Mouse (Mus musculus) liver, postnatal 0 days (tissue): ENCODE measurements at regions not wholly inside any gene's neighbourhood (a gene's known extent, or its start where the extent isn't known, plus 50 kb on each side); places are given as distances from the start of the nearest gene placed in this dataset.

Experiments used
- ATAC-seq: fragments of 200-750 bp; cut with Nextera tagmentation; 2 replicates; pipeline ENCODE4 v1.8.0; 2017; ENCODE audit warnings: mild to moderate bottlenecking, moderate library complexity
- DNase-seq: peaks from one replicate; pipeline ENCODE4 v3.0.0-alpha.2; 2016
- H3K27ac ChIP-seq: fragments of 300-500 bp; sonication (generic); 2 replicates; pipeline ENCODE4 v1.5.1; 2014; ENCODE audit warnings: antibody characterized with exemption, moderate library complexity, mild to moderate bottlenecking, low read depth
- H3K27me3 ChIP-seq: fragments of 300-500 bp; sonication (generic); 2 replicates; pipeline ENCODE4 v1.6.1; 2014; ENCODE audit warnings: low read length, control low read depth, mixed read lengths; ENCODE audit not compliant: insufficient read depth
- H3K36me3 ChIP-seq: fragments of 300-500 bp; sonication (generic); replicated peaks from 2 replicates; pipeline ENCODE4 v1.6.1; 2014; ENCODE audit warnings: mild to moderate bottlenecking, control low read depth, low read length, moderate library complexity, mixed read lengths; ENCODE audit not compliant: insufficient read depth
- H3K4me1 ChIP-seq: fragments of 300-500 bp; sonication (generic); 2 replicates; pipeline ENCODE4 v1.6.1; 2014; ENCODE audit warnings: antibody characterized with exemption, mild to moderate bottlenecking, control low read depth; ENCODE audit not compliant: insufficient read depth
- H3K4me2 ChIP-seq: fragments of 300-500 bp; sonication (generic); 2 replicates; pipeline ENCODE4 v1.6.1; 2014; ENCODE audit warnings: low read depth, mild to moderate bottlenecking, low read length, moderate library complexity, mixed read lengths
- H3K4me3 ChIP-seq: fragments of 300-500 bp; sonication (generic); 2 replicates; pipeline ENCODE4 v1.5.1; 2014; ENCODE audit warnings: low read depth, low read length
- H3K9ac ChIP-seq: fragments of 300-500 bp; sonication (generic); replicated peaks from 2 replicates; pipeline ENCODE4 v1.6.1; 2014; ENCODE audit warnings: mild to moderate bottlenecking, moderate library complexity
- H3K9me3 ChIP-seq: fragments of 300-500 bp; sonication (generic); 2 replicates; pipeline ENCODE4 v1.6.1; 2016; ENCODE audit warnings: mild to moderate bottlenecking, control low read depth, low read length, mixed read lengths
- CTCF ChIP-seq: sonication (generic); IDR thresholded peaks from 2 replicates; pipeline ENCODE4 v1.5.1; 2016; ENCODE audit warnings: antibody characterized with exemption, low read depth
- EP300 ChIP-seq: IDR thresholded peaks from 2 replicates; pipeline ENCODE4 v1.6.1; 2016; ENCODE audit warnings: antibody characterized with exemption, low read depth, mild to moderate bottlenecking
- WGBS: fragments of 180-500 bp; shearing (Covaris S2); extraction: QIAGEN DNeasy Blood & Tissue Kit; methylation state at CpG from one replicate; pipeline ENCODE4 v1.1.7; 2014; ENCODE audit not compliant: insufficient replicate concordance; 5-methylcytosine and 5-hydroxymethylcytosine counted together

- DNase-seq (no peak), ATAC-seq (no peak)
- Histone ChIP-seq H3K27ac (no peak overlapping the region), H3K27me3 (no peaks in the 10 kb centered on the region), H3K4me2 (no peak overlapping the region), H3K9ac (no peak overlapping the region), H3K36me3 (no peaks in the 10 kb centered on the region), H3K9me3 (no peaks in the 10 kb centered on the region), H3K4me3 (no peak overlapping the region), H3K4me1 (0 out of 2 replicates have a peak, but pooled peaks cover 3% of the 10 kb centered on the region)
- TF ChIP-seq CTCF: no peak
- no peak for TF ChIP-seq EP300
- 90% methylated on average over 12 of the region's 12 CpGs for WGBS
Measured at GRCm38 (mm10) chr10:96726801-96727780, 110.3 kb downstream of the Btg1 start.

GRCm38 (mm10) chr10:96733581-96733980 lies 116.8 kb downstream of the Btg1 start:
- H3K4me2 ChIP-seq: no peak overlapping the region
- TF ChIP-seq EP300: no peak
- TF ChIP-seq CTCF: no peak
- 54% methylated on average over 5 of the region's 5 CpGs for WGBS

GRCm38 (mm10) chr10:96735146-96735545 lies 118.3 kb downstream of the Btg1 start:
- ATAC-seq (no peak), DNase-seq (no peak)
- H3K27ac ChIP-seq: no peak overlapping the region
- no peaks in the 10 kb centered on the region for H3K27me3 ChIP-seq
- no peaks in the 10 kb centered on the region for H3K36me3 ChIP-seq
- 87% methylated on average over 11 of the region's 11 CpGs for WGBS
- H3K9ac ChIP-seq: no peak overlapping the region
- no peak overlapping the region for H3K4me2 ChIP-seq
- no peak overlapping the region for H3K4me3 ChIP-seq
- TF ChIP-seq CTCF: no peak
- TF ChIP-seq EP300: no peak
- H3K4me1 ChIP-seq: no peaks in the 10 kb centered on the region
- H3K9me3 ChIP-seq: no peaks in the 10 kb centered on the region

More at GRCm38 (mm10) chr10:96733581-96733980, 116.8 kb downstream of the Btg1 start:
- Histone ChIP-seq H3K4me3 (no peak overlapping the region), H3K27ac (no peak overlapping the region), H3K36me3 (no peaks in the 10 kb centered on the region), H3K9ac (no peak overlapping the region), H3K27me3 (no peaks in the 10 kb centered on the region), H3K4me1 (no peaks in the 10 kb centered on the region), H3K9me3 (no peaks in the 10 kb centered on the region)
- ATAC-seq (no peak), DNase-seq (no peak)

- ATAC-seq (no peak), DNase-seq (no peak)
- no peak overlapping the region for H3K27ac ChIP-seq
- no peaks in the 10 kb centered on the region for H3K36me3 ChIP-seq
- no peaks in the 10 kb centered on the region for H3K4me1 ChIP-seq
- no peak overlapping the region for H3K4me3 ChIP-seq
- no peaks in the 10 kb centered on the region for H3K27me3 ChIP-seq
- H3K9me3 ChIP-seq: no peaks in the 10 kb centered on the region
- 64% methylated on average over 4 of the region's 4 CpGs for WGBS
- TF ChIP-seq EP300: no peak
- no peak for TF ChIP-seq CTCF
- no peak overlapping the region for H3K4me2 ChIP-seq
- no peak overlapping the region for H3K9ac ChIP-seq
Measured at GRCm38 (mm10) chr10:96735885-96736628, 119.3 kb downstream of the Btg1 start.

- WGBS: 63% methylated on average over 6 of the region's 6 CpGs
- Histone ChIP-seq H3K9me3 (no peaks in the 10 kb centered on the region), H3K36me3 (no peaks in the 10 kb centered on the region), H3K27ac (no peak overlapping the region), H3K4me3 (no peak overlapping the region), H3K4me2 (no peak overlapping the region), H3K4me1 (0 out of 2 replicates have a peak, but pooled peaks cover under 1% of the 10 kb centered on the region), H3K27me3 (no peaks in the 10 kb centered on the region), H3K9ac (no peak overlapping the region)
- TF ChIP-seq EP300 (no peak), CTCF (no peak)
- DNase-seq (no peak), ATAC-seq (no peak)
Measured at GRCm38 (mm10) chr10:96737972-96738371, 121.2 kb downstream of the Btg1 start.

GRCm38 (mm10) chr10:96738606-96739005 lies 121.8 kb downstream of the Btg1 start:
- H3K9ac ChIP-seq: no peak overlapping the region
- H3K36me3 ChIP-seq: no peaks in the 10 kb centered on the region
- H3K27ac ChIP-seq: no peak overlapping the region
- TF ChIP-seq CTCF: no peak
- no peak for TF ChIP-seq EP300
- no peak overlapping the region for H3K4me3 ChIP-seq
- WGBS: 82% methylated on average over 5 of the region's 5 CpGs
- H3K4me1 ChIP-seq: peaks cover 3% of the 10 kb centered on the region; the same call in 1 of the 2 replicates
- H3K4me2 ChIP-seq: no peak overlapping the region
- H3K27me3 ChIP-seq: no peaks in the 10 kb centered on the region
- DNase-seq (no peak), ATAC-seq (no peak)
- H3K9me3 ChIP-seq: no peaks in the 10 kb centered on the region
